Mouse (Mus musculus) kidney, embryonic 15.5 days (tissue): ENCODE data around the gene Mcu. TPM values are rescaled to one million over a fixed set of nuclear protein-coding genes. Genes with fewer than 3 reads are reported as not detected.
A peak's percentile ranks its signal among the peaks of the same experiment; 100 is the strongest.

Experiments
- ATAC-seq: fragments of 200-750 bp; cut with Nextera tagmentation; replicated peaks from 2 replicates; pipeline ENCODE4 v1.8.0; 2017; ENCODE audit warnings: moderate TSS enrichment; ENCODE audit not compliant: low FRiP score
- H3K27ac ChIP-seq: fragments of 300-500 bp; sonication (generic); 2 replicates; pipeline ENCODE4 v1.5.1; 2015; ENCODE audit warnings: mild to moderate bottlenecking, inconsistent platforms
- H3K27me3 ChIP-seq: fragments of 300-500 bp; sonication (generic); 2 replicates; pipeline ENCODE4 v1.6.1; 2015; ENCODE audit warnings: inconsistent platforms
- H3K36me3 ChIP-seq: fragments of 300-500 bp; sonication (generic); 2 replicates; pipeline ENCODE4 v1.6.1; 2015; ENCODE audit warnings: inconsistent platforms
- H3K4me1 ChIP-seq: fragments of 300-500 bp; sonication (generic); 2 replicates; pipeline ENCODE4 v1.6.1; 2015; ENCODE audit warnings: inconsistent platforms
- H3K4me2 ChIP-seq: fragments of 300-500 bp; sonication (generic); 2 replicates; pipeline ENCODE4 v1.6.1; 2015; ENCODE audit warnings: moderate library complexity, mild to moderate bottlenecking, inconsistent platforms
- H3K4me3 ChIP-seq: fragments of 300-500 bp; sonication (generic); replicated peaks from 2 replicates; pipeline ENCODE4 v1.5.1; 2015; ENCODE audit warnings: mild to moderate bottlenecking, inconsistent platforms
- H3K9ac ChIP-seq: fragments of 300-500 bp; sonication (generic); 2 replicates; pipeline ENCODE4 v1.6.1; 2015; ENCODE audit warnings: mild to moderate bottlenecking, inconsistent platforms
- H3K9me3 ChIP-seq: fragments of 300-500 bp; sonication (generic); replicated peaks from 2 replicates; pipeline ENCODE4 v1.6.1; 2016; ENCODE audit warnings: inconsistent platforms
- WGBS: fragments of 180-500 bp; shearing (Covaris S2); methylation state at CpG from one replicate; pipeline ENCODE4 v1.1.7; 2015; ENCODE audit warnings: mixed read lengths; 5-methylcytosine and 5-hydroxymethylcytosine counted together
- polyA plus RNA-seq: library from polyadenylated mRNA; unstranded; fragments of >200 nt; fragmentation: Nextera tagmentation; extraction: Ambion mirVana; gene quantifications from 2 replicates; pipeline ENCODE4 v1.2.1, GENCODE M21; 2015

Gene Mcu
- 34.8 and 35.3 TPM in 2 replicates for polyA plus RNA-seq

DNA sequence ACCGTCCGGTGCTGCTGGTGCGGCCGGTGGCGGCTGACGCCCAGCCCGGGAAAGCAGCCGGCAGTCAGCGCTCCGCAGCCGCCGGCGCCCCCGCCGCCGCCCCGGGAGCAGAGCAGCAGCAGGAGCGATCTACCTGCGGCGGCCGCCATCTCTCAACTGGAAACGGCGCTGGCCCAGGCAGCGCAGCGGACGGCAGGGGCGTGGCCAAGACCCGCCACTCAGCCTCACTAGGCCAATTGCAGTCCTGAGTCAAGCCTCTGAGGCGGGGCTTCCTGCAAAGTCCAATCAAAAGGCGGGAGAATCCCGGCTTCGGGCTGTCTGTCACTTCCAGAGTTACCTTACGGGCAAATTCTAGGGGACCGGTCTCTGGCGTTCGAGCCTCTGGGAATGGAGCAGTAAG, at the start of gene Mcu:
Gene Mcu (minus strand): TSS at position 171 of the 400 bp plus-strand sequence.
- peak; percentile 100 for ATAC-seq
- H3K36me3 ChIP-seq, result no peaks in the 10 kb centered on the region
- under 1% methylated on average over 36 of the region's 36 CpGs for WGBS

DNA sequence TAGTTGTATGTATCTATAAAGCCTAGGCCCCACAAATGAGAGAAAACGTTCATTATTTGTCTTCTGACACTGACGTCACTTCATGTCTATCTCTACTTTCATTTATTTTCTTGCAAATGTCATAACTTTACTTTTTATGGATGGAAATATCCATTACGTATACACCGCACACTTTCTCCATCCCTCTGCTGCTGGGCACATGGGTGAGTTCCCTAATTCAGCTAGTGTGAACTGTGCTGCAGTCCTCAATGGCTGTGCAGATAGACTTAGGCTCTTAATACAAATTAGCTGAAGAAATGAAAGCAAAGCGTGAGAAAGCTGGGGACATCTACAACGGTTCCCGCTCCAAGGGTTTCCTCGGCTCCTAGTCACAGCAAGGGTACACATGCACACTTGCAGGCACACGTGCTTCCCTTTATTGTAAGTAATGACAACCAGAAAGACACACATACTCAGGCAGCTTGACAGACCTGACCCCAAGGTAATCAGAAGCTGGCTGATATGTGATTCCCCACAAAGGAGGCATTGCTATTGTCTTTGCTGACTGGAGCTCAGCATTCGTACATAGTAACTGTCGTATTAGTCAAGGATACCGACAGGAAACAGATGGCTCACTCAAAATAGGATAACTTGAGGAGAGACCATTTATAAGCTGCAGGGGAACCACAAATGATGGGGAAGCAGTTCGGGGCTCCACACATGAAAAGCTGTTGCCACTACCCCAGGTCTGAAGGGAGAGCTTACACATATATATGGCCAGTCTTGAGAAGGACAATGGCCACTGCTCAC, 49.2 kb upstream of the Mcu start:
- H3K4me1 ChIP-seq, result no peaks in the 10 kb centered on the region
- H3K9ac ChIP-seq, result no peak overlapping the region
- H3K9me3 ChIP-seq, result no peaks in the 10 kb centered on the region
- no peak overlapping the region for H3K27ac ChIP-seq
- no peak overlapping the region for H3K4me2 ChIP-seq
- no peak for ATAC-seq
- 72% methylated on average over 13 of the region's 13 CpGs for WGBS
- H3K4me3 ChIP-seq, result no peak overlapping the region
- H3K36me3 ChIP-seq, result no peaks in the 10 kb centered on the region
- no peaks in the 10 kb centered on the region for H3K27me3 ChIP-seq

More for the DNA sequence above, at the start of gene Mcu:
- Histone ChIP-seq H3K4me2 (peak within 1 kb of the TSS; percentile 89), H3K27me3 (no peaks in the 10 kb centered on the region), H3K9me3 (no peaks in the 10 kb centered on the region), H3K27ac (peak within 1 kb of the TSS; percentile 80), H3K4me3 (peak within 1 kb of the TSS; percentile 86), H3K9ac (peak within 1 kb of the TSS; percentile 95), H3K4me1 (peaks cover 23% of the 10 kb centered on the region)

DNA sequence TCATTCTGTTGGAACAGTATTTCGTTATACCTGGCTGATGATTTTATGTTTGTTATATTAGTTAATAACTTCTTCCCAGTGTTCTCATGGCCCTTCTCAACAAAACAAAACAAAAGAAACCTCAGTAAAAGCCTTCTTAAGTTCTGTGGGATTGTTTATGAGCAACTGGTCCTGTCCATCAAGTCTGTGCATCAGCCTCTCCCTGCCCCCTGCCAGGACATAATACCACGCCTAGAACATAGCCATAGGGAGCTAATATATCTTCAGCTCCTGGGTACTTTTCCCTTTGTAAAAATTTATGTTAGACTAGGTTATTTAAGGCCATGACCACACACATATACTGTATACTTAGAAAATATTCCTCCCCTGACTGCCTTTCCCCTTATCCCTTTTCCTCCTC, 48.3 kb upstream of the Mcu start:
- Histone ChIP-seq H3K4me1 (no peaks in the 10 kb centered on the region), H3K27me3 (no peaks in the 10 kb centered on the region), H3K36me3 (no peaks in the 10 kb centered on the region), H3K9ac (no peak overlapping the region), H3K4me2 (no peak overlapping the region), H3K9me3 (no peaks in the 10 kb centered on the region), H3K4me3 (no peak overlapping the region), H3K27ac (no peak overlapping the region)
- no peak for ATAC-seq
- 52% methylated on average over 2 of the region's 2 CpGs for WGBS

DNA sequence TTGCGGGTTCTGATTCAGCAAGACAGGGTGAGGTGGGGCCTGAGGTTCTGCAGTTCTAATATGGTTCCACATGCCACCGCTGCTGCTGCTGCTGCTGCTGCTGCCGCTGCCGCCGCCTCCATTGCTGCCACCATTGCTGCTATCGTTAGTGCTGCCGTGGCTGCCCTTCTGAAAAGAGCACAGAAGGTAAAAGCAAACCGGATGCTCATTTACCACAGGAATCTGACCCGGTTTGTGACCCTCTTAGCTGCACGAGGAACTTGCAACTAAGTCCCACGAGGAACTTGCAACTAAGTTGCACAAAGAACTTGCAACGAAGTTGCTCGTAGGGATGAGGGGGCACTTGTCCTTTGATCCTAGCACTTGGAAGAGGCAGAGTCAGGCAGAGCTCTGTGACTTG, 40.3 kb upstream of the Mcu start:
- H3K4me3 ChIP-seq, result no peak overlapping the region
- ATAC-seq, result no peak
- 80% methylated on average over 13 of the region's 13 CpGs for WGBS
- H3K4me1 ChIP-seq, result no peaks in the 10 kb centered on the region
- H3K4me2 ChIP-seq, result no peak overlapping the region
- no peaks in the 10 kb centered on the region for H3K36me3 ChIP-seq
- no peak overlapping the region for H3K9ac ChIP-seq
- H3K9me3 ChIP-seq, result no peaks in the 10 kb centered on the region
- no peak overlapping the region for H3K27ac ChIP-seq
- no peaks in the 10 kb centered on the region for H3K27me3 ChIP-seq

DNA sequence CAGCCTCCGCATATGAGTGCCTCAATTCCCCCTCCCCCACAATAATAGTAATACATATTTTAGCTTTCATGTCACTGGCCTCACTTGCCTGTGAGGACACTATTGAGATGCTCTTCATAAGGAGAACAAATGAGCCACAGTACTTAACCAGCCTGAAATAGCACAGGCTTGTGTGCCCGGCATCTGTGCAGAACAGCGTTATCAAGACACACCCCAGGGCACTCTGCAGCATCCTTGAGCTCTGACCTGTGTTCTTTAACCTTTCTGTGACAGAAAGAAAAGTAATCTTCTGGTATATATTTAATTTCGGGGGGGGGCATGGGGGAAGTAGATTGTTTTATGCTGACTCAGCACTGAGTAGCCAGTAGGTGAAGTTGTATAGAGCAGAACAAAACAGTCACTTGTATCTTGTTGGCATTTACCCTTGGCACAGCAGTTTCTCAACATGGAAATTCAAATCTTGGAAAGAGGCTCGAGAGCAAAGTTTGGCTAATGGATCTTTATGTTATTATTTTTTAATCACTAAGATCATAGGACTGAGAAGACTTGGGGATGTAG, 30.4 kb upstream of the Mcu start:
- Histone ChIP-seq H3K4me3 (no peak overlapping the region), H3K27me3 (no peaks in the 10 kb centered on the region), H3K9ac (no peak overlapping the region), H3K4me2 (no peak overlapping the region), H3K27ac (no peak overlapping the region), H3K9me3 (0 out of 2 replicates have a peak, but pooled peaks cover 3% of the 10 kb centered on the region), H3K4me1 (no peaks in the 10 kb centered on the region), H3K36me3 (no peaks in the 10 kb centered on the region)
- WGBS, result 80% methylated on average over 5 of the region's 5 CpGs
- ATAC-seq, result no peak

DNA sequence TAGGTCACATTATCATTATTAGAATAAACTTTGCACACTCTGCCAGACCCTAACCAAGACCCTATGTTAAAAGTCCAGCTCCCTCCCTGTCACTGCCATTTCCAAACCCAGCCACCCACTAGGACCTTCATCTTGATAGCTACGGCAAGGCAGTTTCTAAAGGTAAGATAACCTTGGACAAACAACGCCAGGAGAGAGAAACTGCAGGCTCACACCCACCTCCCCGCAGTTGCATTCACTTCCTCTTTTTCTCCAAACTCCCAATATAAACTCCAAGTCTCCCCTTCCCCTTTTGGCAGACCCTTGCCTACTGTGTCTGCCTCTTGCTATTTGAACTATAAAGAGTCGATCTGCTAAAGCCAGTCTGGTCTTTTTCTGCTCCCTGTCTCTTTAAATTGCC, 28.7 kb upstream of the Mcu start:
- H3K4me3 ChIP-seq, result no peak overlapping the region
- no peak overlapping the region for H3K27ac ChIP-seq
- no peaks in the 10 kb centered on the region for H3K4me1 ChIP-seq
- H3K9me3 ChIP-seq, result no peaks in the 10 kb centered on the region
- no peaks in the 10 kb centered on the region for H3K27me3 ChIP-seq
- H3K9ac ChIP-seq, result no peak overlapping the region
- H3K4me2 ChIP-seq, result no peak overlapping the region
- no peak for ATAC-seq
- 73% methylated on average over 4 of the region's 4 CpGs for WGBS
- H3K36me3 ChIP-seq, result no peaks in the 10 kb centered on the region

DNA sequence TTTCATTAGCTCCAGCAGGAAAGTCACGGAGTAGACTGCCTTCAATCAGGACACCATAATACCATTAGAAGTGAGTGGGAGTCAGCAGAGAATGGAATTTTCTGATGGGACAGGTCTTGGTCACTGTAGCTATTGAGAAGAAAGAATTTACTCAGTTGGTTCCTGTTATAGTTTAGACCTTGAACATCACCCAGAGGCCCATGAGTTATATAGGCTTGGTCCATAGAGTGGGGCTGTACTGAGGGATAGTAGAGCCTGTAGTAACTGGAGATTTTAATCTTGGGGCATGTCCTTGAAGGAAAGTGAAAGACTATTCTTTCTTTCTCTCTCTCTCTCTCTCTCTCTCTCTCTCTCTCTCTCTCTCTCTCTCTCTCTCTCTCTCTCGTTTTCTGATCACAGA, 28.2 kb upstream of the Mcu start:
- Histone ChIP-seq H3K27me3 (no peaks in the 10 kb centered on the region), H3K9ac (no peak overlapping the region), H3K4me1 (no peaks in the 10 kb centered on the region), H3K36me3 (no peaks in the 10 kb centered on the region), H3K4me3 (no peak overlapping the region), H3K4me2 (no peak overlapping the region), H3K9me3 (no peaks in the 10 kb centered on the region), H3K27ac (no peak overlapping the region)
- no peak for ATAC-seq
- WGBS, result 77% methylated on average over 2 of the region's 2 CpGs

DNA sequence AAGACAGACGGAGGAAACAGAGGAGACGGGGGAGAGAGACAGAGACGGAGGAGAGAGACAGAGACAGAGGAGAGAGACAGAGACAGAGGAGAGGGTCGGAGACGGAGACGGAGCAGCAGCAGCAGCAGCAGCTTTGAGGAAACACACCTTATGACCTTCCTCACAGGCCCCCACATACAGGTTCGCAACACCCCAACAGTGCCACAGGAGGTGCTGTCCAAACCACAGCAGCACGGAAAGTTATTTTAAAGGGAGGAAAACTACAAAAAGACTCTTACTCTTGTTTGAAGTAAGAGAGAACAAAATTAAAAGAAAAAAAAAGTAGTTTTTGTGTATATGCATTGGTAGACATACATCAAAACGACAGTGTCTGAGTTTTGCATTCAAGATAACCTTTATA, 27.2 kb upstream of the Mcu start:
- Histone ChIP-seq H3K9me3 (no peaks in the 10 kb centered on the region), H3K9ac (no peak overlapping the region), H3K4me3 (no peak overlapping the region), H3K27me3 (no peaks in the 10 kb centered on the region), H3K36me3 (no peaks in the 10 kb centered on the region), H3K4me2 (no peak overlapping the region), H3K4me1 (no peaks in the 10 kb centered on the region), H3K27ac (no peak overlapping the region)
- no peak for ATAC-seq
- WGBS, result 69% methylated on average over 9 of the region's 9 CpGs

DNA sequence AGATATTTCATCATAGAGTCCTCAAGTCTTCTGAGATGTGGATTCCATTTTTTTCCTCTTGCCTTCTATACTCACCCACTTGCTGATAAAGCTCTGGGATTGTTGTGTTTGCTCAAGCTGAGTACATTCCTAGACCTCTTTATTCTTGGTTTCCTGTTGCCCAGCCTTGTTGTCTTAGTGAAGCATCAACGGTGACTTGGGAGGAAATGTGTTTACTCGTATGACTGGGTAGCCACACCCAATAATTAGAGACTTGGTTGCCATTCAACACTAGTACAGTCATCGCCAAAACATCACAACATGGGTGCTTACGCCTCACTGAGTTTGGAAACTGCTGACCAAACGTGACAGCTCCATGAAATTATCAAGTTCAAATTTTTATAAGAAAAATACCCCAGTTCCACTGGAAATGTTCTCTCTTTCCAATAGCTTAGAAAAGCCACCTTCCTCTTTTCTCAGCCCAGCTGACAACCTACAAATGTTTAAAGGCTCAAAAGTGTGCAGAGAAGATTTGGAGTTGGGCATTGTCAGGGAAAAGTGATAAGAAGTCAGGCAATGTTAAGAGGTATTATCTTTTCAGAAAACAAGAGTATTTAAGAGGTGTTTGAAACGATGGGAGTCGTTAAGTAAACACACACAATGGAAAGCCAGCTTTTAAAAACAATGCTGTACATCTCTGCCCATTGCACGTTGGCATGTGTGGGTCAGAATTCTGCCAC, 26.3 kb upstream of the Mcu start:
- Histone ChIP-seq H3K9ac (no peak overlapping the region), H3K27ac (no peak overlapping the region), H3K27me3 (no peaks in the 10 kb centered on the region), H3K9me3 (no peaks in the 10 kb centered on the region), H3K4me2 (no peak overlapping the region), H3K4me1 (peaks cover 5% of the 10 kb centered on the region), H3K4me3 (no peak overlapping the region), H3K36me3 (no peaks in the 10 kb centered on the region)
- no peak for ATAC-seq
- 59% methylated on average over 8 of the region's 8 CpGs for WGBS

DNA sequence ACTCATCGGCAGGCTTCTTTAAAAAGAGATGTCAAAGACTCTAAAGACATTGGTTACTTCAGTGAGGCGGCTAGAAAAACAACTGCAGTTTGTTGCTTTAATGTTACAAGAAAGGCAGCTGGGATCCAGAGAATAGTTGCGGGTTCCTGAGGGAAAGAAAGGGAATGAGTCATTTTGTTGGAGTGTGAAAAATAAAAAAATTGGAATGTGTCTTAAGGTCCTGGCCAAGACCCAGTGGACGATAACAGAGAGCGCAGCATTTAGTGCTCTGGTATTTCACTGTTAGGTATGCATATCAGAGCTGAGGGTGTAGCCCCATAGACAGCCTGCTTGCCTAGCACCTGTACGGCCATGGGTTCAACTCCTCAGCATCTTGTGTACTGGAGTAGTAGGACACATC, 22.1 kb upstream of the Mcu start:
- 68% methylated on average over 6 of the region's 6 CpGs for WGBS
- H3K27me3 ChIP-seq, result no peaks in the 10 kb centered on the region
- no peaks in the 10 kb centered on the region for H3K36me3 ChIP-seq
- no peaks in the 10 kb centered on the region for H3K9me3 ChIP-seq
- H3K4me1 ChIP-seq, result peaks cover 10% of the 10 kb centered on the region
- no peak overlapping the region for H3K9ac ChIP-seq
- no peak for ATAC-seq
- no peak overlapping the region for H3K27ac ChIP-seq
- no peak overlapping the region for H3K4me2 ChIP-seq
- H3K4me3 ChIP-seq, result no peak overlapping the region

DNA sequence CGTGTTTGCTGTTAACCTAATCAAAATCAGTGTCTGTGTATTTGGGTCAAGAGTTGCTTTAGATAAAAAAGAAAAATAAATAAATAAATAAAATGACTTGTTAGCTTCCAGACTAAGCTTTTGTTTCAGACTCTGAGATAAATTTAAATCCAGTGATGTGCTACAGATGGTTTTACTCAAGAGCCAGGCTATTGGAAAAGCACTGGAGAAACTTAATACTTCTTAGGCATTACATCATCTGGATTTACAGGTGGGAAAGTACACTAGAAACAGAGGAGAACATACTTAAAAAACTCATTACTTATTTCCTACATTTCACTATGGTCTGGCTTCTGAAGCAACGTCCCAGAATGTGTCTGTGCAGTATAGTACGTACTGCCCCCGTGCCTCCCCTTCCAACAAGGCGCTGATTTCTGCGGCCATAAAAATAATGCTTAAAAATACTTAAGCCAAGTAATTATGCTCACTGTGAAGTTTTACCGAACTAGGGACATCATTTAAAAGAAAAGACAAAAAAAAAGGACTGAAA, 21.2 kb upstream of the Mcu start:
- Histone ChIP-seq H3K36me3 (no peaks in the 10 kb centered on the region), H3K9ac (no peak overlapping the region), H3K27ac (0 out of 2 replicates have a peak overlapping the region, but pooled peaks have one; percentile 42), H3K27me3 (no peaks in the 10 kb centered on the region), H3K4me3 (no peak overlapping the region), H3K4me2 (peak overlapping the region; percentile 35), H3K9me3 (no peaks in the 10 kb centered on the region), H3K4me1 (peaks cover 10% of the 10 kb centered on the region)
- WGBS, result 27% methylated on average over 7 of the region's 7 CpGs
- ATAC-seq, result peak; percentile 56
